Mouse (Mus musculus): ENCODE results near the gene Aire. TPM values are rescaled to one million over a fixed set of nuclear protein-coding genes. Genes with fewer than 3 reads are reported as not detected.
A peak's percentile ranks its signal among the peaks of the same experiment; 100 is the strongest.

Aire gene
- polyA plus RNA-seq, 1 experiment from 2014 or later, result 0.13 TPM

DNA sequence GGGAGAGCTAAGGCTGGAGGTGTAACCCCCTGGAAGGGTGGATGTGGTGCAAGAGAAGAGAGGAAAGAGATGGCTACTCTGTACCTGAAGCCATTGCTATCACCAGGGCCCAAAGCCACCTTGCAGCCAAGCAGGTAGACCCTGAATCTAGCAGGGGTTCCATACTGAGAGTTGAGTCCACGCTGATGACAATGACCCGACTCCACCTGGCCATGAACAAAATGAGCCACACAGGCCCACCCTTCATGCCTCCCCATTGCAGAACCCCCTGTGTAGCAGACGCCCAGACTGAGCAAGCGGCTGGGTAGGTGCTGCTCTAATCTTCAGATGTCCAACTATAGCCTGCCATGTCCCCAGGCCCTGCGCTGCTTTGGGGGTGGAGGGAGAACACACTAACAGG lies 57.6 kb downstream of the Aire start:
- H3K27me3 ChIP-seq, result no peaks in the 10 kb centered on the region
- no peak for ATAC-seq
- no peak for TF ChIP-seq CTCF (IDR thresholded peaks at IDR 0.05)
- no peak for DNase-seq (ENCODE audit: low read depth, low spot score)
- POLR2A ChIA-PET, result interaction anchor here (0.6 kb wide), 1 partner anchor 418 kb away, joined by 3 read pairs; no protein-coding TSS in a partner anchor
- CTCF ChIA-PET, result interaction anchor here (1.8 to 2.3 kb wide), 3 partner anchors 14 to 41 kb away, joined by 8 to 17 read pairs (median 9); no protein-coding TSS in a partner anchor
- in situ Hi-C loops (cut with MboI; ENCODE audit: low pct_unique_long_range_greater_than_20kb), result no loop called here

DNA sequence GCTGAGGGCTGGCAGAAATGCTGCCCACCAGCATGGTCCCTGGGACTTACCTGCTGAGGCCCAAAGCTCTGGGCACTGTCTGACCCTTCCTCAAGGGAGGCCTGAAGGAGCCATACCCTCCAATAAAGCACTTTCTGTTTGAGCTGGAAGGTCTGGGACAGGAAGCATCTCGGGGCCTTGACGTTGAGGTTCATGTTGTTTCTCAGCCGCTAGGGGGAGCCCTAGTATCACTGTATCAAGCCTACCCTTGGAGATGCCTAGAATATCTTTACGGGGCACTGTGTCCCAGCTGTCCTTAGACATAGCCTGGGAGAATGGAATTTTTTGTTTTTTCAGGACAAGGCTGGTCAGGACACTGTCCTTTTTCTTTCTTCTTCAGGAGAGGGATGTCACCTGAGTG lies 58.8 kb downstream of the Aire start:
- CTCF ChIA-PET, result interaction anchor here (0.8 to 2.3 kb wide), 9 partner anchors 8 to 163 kb away, joined by 3 to 17 read pairs (median 5); no protein-coding TSS in a partner anchor
- no peak for TF ChIP-seq CTCF (IDR thresholded peaks at IDR 0.05)

More for the DNA sequence above, 58.8 kb downstream of the Aire start:
- H3K27me3 ChIP-seq, result no peaks in the 10 kb centered on the region
- DNase-seq (ENCODE audit: low read depth, low spot score) (peak; percentile 28), ATAC-seq (peak; percentile 61)
- in situ Hi-C loops (cut with MboI; ENCODE audit: low pct_unique_long_range_greater_than_20kb), result loop anchor here (5.0 kb wide), 1 partner anchor 62 kb away; no protein-coding TSS in a partner anchor
- POLR2A ChIA-PET, result interaction anchor here (0.7 to 1.5 kb wide), 2 partner anchors 25 to 32 kb away, joined by 3 to 4 read pairs; partner anchors contain the start of gene Pfkl

Other genes with a start within 250 kb of the Aire start
- gene Gm9639, start 248.5 kb downstream of the Aire start, polyA plus RNA-seq (2021), result not detected
- gene Gm19668, start 244.5 kb downstream of the Aire start, polyA plus RNA-seq (2021), result not detected
- not detected for gene Gm9507, start 231.8 kb downstream of the Aire start, polyA plus RNA-seq (2021)
- not detected for gene Gm2696, start 228.9 kb downstream of the Aire start, polyA plus RNA-seq (2021)
- gene Krtap10-4, start 216.5 kb downstream of the Aire start, polyA plus RNA-seq (2021), result not detected
- not detected for gene Krtap10-10, start 207.7 kb downstream of the Aire start, polyA plus RNA-seq (2021)
- not detected for gene Gm36176, start 196.8 kb downstream of the Aire start, polyA plus RNA-seq (2021)
- gene Gm10318, start 190.8 kb downstream of the Aire start, polyA plus RNA-seq (2021), result not detected
- gene Gm3285, start 181.6 kb downstream of the Aire start, polyA plus RNA-seq (2021), result not detected
- 0.01 TPM for gene Lrrc3, start 141.1 kb downstream of the Aire start, polyA plus RNA-seq (2021)
- gene Trpm2, start 73.0 kb downstream of the Aire start, polyA plus RNA-seq (2021), result 0.21 TPM
- 38.5 TPM for gene 1810043G02Rik, start 65.1 kb downstream of the Aire start, polyA plus RNA-seq (2021)
- 131 TPM for gene Pfkl, start 33.5 kb downstream of the Aire start, polyA plus RNA-seq (2021)
- gene Dnmt3l, start 1.7 kb downstream of the Aire start, polyA plus RNA-seq (2021), result 0.26 TPM
- gene Icosl, start 25.7 kb upstream of the Aire start, polyA plus RNA-seq (2021), result 3.7 TPM
- gene D10Jhu81e, start 126.2 kb upstream of the Aire start, polyA plus RNA-seq (2021), result 88.8 TPM
- gene Pwp2, start 141.5 kb upstream of the Aire start, polyA plus RNA-seq (2021), result 19.7 TPM
- 40.0 TPM for gene Trappc10, start 201.0 kb upstream of the Aire start, polyA plus RNA-seq (2021)